Mouse (Mus musculus) urinary bladder, postnatal 25 days (tissue): Measurements from ENCODE around the gene Slc35b1.

Source experiments
- DNase-seq: peaks from one replicate; pipeline ENCODE4 v3.0.0; 2022; ENCODE audit warnings: low spot score

Slc35b1 gene

DNA sequence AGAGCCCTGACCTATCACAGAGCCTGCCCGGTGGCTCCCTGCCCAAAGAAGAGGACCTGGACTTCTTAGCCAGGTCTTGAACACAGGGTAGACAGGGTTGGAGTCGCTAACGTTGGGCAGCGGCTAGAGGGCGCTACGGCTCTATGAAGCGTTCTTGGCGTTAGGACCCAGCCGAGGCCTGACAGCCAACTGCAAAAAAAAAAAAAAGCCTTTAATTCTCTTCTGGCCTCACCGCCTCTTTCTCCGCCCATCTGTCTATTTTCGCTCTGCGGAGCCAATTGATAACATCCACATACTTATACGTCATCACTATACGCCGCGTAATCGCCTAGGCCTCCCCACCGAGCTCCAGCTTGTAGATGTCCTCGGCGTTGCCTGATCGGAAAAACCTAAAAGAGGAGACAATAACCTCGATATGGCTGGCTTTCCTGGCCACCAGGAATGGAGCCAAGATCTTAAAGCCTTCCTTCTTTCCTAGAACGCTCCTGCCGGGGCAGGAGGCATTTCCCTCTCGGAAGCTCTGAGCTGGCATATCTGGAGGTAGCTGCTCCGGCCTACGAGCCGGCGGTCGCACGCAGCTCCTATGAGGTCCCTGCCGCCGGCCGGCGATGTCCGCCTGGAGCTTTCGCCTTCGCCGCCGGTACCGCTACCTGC is at the start of gene Slc35b1:
Slc35b1 (plus strand) TSS at position 374 of the 654 bp plus-strand sequence.
- DNase-seq: peak; percentile 81

DNA sequence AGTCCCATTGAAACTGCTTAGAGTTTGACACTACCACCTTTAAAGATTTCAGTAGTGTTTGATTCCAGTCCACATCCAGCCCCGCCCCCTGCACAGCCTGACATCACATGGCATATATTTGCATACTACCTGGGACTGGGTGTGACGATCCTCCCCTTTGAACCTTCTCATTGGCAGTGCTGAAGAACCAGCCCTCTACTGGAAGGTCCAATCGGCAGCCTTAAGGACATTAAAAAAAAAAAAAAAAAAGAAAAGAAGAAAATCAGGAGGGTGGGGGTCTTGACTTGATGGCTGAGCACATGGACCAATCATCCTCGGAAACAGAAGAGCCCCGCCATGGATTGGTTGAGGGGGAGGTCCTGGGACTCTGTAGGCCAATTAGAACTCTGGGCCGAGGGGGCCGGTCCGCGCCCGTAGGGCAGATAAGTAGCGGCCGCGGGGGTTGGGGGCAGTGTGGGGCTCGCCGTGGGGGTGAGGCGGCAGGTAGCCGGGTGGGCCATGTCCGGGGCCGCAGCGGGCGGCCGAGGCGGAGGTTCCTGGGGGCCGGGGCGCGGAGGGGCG is 47.8 kb upstream of the Slc35b1 start, which contains the start of gene Fam117a:
Fam117a (plus strand) TSS at position 451 of the 561 bp plus-strand sequence.
- DNase-seq: peak; percentile 68

DNA sequence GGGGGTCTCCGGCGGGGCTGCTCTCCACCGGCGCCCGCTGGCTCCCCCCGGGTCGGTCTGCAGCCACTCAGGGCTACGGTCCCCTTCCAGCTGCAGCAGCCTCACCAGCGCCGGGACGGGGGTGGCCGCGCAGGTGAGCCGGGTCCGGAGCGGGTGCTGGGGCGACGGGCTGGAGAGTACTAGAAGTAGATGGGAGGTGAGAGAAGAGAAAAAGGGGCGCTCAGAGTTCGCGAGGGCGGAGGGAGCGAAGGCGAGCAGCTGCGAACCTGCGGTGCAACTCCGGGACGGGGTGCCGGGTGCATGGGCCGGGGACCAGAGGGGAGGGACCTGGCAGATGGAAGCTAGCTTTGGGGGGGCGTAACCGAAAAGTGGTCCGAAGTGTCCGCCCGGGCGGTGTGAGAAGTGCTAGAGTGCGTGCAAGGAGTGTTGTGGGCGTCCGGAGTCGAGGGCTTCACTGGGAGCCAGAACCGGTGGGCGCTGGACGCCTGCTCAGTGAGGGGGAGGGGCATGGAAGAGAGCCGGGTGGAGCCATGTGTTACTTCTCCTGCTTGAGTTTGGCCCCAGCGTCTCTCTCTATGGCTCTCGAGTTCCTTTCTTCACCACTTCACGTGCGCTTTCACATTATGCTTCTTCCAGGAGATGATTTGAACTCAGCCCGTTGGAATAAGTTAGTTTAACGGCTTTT is 47.2 kb upstream of the Slc35b1 start:
- peak; percentile 49 for DNase-seq

DNA sequence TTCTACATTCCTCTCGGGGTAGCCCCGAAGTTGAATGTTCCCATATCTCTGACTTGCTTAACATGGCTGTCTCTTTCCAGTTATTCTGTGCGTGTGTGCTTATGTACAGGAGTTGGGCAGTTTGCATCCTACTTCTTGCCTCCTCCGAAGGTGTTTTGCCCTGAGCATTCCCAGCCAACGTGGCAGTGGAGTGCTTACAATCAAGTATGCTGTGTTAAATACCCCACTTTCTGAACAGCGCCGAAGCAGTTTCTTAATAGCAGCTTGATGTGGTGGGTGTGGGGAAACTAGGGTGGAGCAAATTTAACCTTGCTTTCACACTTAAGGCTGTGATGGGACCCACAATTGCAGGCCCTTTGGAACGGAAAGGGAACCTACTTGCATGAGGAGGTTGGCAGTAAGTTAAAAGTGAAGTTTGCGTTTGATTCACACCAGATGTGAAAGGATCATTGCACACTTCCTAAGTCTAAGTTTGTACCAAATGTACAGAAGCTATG is 46.6 kb upstream of the Slc35b1 start:
- no peak for DNase-seq

DNA sequence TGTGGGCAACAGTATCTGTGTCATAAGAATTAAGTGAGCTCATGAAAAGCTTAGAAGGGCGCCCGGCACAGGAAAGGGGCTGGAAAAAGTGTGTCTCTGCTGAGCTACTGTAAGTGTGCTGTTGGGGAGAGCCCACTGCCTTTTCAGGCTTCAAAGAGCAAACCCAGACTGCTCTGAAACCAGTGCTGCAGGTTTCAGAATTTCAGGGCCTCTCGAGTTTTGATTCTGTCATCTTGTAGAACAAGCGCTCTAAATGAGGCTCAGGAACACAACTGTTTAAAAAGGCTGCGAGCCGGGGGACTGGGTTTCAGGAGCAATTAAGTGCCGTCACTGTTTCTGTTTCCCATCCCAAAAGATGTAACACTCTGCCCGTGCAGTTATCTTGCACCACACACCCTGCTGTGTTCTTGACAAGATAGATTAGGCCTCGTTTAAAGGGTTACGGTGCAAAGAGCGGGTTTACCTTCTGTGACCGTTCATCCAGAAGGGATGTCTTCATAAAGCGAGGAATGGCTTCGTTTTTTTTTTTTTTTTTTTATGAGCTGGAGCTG is 44.9 kb upstream of the Slc35b1 start:
- no peak for DNase-seq

DNA sequence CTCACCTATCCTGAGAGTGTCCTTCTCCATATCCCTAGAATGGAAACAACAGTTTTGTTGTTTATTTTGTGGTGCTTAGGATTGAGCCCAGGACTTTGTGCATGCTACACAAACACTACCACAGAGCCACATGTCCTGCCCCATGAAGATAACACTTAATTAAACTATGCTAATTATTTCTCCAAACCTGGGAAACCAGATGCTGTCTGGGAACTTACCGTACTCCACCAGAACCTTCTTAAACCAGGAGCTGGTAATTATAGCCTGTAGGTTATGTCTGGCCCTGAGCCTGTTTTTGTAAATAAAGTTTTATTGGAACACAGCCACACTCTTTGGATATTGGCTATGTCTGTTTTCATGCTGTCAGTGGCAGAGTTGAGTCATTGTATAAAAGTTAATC is 44.2 kb upstream of the Slc35b1 start:
- DNase-seq: no peak

DNA sequence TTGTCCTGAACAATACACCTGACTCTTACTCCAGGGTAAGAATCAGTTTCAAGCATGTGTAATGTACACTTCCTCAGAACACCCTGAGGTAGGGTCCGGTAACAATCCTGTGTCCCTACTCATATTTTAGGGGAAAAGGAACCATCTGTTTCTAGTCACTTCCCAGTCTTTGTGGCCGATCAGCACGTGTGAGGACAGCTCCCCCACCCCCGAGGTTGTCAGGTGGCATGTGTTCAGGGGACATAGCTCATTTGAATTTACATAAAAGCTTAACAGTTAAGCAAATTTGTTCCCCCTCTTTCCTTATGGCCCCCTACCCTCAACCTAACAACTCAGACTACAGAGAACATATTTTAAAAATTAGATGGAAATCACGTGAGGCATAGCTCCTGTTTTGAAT is 43.8 kb upstream of the Slc35b1 start:
- DNase-seq: no peak

DNA sequence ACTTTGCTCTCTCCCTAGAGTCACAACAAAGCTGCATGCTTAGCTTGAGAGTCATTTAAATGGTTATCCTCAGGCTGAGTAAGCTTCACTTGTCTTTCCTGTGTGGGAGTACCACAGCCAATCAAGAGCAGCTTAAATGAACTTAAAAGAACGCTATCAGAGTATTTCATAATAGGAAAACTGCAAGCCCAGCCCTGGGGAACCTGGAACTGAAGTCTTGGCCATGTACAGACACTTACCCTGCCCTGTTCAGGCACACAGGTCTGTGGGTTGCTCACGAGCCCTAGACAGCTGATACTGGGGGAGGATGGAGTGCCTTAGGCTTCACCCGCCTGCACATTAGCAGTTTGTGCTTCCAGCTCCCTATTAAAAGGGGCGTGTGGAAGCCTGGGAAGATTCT is 41.3 kb upstream of the Slc35b1 start:
- no peak for DNase-seq

DNA sequence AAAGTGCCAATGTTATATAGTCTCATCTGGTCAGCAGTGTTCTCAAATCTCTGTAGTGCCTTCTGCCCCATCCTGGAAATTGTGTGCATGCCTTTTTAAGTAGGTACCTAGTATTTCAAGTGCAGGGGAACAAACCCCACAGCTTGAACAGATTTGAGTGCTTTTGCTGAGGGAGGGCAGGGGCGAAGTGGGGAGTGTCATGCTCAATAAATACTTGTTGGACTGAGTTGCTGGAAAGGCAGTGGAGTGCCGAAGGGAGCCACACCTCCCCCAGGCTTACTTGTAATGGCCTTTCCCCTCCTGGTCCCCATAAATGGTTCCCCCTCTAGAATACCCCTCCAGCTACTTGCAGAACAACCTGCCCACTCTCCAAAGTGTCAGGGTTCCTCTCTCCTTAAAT is 40.3 kb upstream of the Slc35b1 start:
- DNase-seq: no peak

DNA sequence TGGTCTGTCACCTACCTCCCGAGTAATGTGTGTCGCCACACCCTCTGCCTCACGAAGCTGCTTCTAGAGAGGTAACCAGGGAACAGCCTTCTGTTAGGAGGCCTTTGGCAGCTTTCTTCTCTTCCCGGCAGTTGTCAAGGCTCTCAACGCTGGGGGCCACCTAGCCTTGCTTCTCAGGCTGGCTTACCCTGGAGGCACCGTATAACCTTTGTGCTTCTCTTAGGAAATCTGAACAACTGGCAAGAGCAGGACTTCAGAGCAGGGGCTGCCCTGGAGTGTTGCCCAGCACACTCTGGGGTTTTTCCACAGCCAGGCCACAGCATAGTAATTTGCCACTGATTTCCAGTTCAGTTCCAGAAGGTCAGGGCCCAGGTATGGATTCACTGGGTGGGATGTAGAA is 34.2 kb upstream of the Slc35b1 start:
- no peak for DNase-seq

DNA sequence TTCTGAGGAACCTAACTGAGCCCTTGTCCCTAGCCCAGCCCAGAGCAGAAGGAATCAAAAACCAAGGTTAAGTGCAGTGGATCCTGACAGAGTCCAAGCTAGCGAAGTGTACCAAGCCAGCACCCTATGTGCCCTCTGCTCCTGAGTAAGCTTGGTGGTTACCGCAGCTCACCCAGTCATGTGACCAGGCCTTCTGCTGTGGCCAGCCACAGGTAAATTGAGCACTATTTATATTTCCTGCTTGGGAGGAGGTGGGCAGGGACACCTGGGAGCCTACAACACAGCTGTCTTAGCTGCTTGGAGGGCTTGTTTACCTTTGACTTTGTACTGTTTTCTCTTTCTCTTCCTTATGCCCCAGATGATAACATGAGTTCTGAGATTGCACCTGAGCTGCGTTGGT is 33.5 kb upstream of the Slc35b1 start:
- no peak for DNase-seq

DNA sequence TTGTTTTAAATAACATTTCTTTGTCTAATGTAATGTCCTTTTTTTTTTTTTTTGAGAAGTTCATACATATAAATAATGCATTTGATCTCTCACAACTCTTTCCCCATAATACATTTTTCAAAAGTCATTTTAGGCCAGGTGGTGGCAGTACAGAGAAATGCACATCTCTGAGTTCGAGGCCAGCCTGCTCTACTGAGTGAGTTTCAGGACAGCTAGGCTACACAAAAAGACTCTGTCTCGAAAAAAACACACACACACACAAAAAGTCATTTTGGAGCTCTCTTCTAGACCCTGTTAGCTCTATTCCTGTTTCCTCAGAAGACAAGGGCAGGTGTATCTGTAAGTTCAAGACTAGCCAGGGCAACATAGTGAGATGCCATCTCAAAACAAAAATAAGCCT is 31.8 kb upstream of the Slc35b1 start:
- DNase-seq: no peak

DNA sequence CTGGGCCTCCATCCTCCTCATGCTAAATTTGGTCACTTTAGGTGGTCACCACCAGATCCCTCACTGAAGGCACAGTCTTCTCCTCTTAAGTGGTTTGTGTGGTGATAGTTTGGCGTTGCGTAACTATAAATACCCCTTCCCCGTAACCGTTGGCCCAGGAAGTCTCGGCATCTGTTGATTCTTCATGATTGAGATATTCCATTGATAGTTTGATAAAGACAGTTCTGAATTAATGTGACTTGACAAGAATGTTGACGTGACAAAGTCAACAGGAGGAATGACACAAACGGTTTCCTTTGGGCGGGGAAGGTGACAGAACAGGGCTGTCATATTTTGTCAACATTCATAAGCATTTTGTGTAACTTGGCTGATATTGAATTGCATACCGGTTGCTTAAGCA is 31.3 kb upstream of the Slc35b1 start:
- DNase-seq: no peak

DNA sequence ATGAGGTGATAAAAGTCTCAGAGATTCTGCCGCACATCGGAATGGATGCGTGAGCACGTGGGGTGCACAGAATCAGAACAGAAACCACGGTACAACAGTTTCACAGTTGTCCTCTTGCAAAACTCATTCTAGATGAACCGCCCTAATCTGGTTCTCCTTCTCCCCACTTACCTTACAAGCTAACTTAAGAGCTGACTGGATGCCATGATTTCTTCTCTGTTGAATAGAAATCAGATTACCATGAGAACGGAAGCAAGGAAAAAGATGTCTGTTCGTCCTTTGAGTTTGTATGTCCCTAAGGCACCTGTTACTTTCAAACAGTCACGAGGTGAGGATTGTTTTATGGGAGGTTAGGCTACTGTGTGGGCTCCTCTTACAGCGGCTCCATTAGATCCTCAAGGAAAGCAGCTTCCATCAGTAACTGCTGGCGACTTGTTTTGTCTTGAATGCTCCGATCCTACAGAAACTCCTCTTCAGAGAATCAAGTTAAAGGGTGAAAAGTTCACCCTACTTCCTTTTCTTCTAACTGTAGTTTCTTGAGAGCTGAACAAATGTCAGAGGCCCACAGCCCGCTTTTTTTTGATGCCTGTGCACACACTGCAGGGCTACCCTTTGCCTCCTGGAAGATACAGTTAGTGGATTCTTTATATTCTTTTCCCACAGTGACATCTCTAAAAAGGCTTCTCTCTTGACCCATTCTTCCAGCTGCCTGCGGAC is 30.1 kb upstream of the Slc35b1 start:
- no peak for DNase-seq

DNA sequence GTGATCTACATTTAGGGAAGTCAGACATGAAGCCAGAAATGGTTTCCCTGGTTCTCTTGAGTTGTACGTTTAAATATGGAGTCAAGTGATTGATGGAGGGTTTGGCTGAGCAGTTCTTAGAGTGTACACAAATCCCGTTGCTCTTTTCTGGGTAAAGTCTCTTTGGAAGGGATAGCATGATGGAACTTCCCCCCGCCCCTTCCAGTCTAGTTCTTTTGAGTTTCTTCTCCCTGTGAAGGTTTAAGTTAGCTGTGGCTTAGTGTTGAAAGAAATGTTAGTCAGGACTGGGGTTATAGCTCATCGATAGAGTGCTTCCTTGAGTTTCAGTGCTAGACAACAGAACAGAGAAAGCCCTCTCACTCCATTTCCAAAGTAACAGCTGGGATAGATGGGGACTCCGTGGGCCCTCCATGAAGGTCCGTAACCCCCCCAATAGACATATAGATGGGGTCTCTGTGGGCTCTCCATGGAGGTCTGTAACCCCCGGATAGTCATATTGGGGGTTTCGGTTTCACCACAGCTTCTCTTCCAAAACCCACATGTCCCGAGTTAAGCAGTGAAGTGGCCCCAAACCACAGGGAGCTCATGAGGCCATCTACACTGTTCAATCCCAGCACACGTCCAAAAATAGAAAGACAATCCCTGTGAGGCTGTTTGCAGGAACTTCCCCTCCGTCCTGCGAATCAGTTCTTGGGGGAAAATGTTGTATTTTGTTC is 29.4 kb upstream of the Slc35b1 start:
- no peak for DNase-seq

DNA sequence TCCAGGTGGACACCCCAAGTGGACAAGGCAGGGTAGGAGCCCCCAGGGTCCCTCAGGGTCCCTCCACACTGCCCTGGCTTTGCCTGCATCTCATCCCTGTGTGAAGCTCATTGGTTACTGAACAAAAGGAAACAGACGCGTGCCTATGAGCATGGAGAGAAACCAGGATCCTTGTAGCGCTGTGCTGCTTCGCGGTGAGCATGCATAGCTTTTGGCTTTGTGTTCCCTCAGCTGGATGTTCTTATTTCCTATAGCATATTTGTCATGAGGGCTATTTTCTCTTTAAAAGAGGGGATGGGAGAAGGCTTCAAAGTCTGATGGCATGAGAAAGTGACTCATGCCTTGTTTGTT is 28.9 kb upstream of the Slc35b1 start:
- DNase-seq: no peak

DNA sequence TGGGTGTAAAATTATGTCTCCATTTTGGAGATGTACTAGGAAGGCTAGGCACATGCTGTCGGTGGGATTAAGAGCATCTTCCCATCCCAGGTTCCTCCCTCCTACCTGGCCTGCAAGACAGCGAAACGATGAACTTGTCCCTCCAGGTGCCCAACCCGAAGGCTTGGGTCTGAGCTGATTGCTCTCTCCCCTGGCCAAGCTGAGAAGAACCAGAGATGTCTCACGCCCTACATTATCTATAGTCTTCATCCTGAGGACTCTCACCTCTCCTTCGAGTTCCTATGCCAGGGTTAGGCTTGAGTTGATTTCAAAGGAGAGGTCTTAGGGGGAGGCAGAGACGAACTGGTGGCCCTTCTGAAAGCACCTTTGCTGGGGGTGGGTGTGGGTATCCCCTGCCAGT is 28.5 kb upstream of the Slc35b1 start:
- no peak for DNase-seq

DNA sequence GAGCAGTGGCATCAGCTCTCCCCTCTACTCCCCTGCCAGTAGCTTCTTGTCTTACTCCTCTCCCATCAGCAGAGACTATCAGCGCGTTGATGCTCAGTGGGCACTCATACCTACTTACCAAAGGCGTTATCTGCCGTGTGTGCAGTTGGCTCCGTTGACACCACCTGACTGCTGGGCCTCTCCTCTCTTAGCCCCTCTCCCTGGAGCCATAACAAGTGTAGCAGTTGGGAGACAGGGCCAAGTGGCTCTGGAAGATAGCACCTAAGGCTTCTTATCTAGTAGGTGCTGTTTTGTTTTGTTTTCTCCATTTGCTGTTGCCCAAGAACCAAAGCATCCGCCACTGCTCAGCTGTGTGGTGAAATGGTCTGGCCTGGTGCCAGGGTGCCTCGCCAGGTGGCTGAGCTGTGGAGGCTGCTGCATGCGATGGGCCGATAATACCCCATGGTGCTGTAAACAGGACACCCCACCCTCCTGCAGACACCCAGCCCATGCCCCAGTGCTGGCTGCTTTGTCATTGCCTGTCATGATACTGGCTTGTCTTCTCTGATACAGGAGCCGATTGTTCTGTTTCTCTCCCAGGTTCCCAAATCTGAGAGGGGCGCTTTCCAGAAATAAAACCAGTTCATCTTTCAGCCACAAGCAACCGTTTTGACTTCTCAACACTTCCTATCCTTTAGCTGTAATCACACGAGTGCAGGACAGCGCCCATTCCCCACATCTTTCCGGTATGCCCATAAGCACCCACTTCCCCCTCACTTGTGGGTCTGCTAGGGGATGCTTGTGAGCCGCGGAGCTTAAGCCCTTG is 27.8 kb upstream of the Slc35b1 start:
- DNase-seq: peak; percentile 48

DNA sequence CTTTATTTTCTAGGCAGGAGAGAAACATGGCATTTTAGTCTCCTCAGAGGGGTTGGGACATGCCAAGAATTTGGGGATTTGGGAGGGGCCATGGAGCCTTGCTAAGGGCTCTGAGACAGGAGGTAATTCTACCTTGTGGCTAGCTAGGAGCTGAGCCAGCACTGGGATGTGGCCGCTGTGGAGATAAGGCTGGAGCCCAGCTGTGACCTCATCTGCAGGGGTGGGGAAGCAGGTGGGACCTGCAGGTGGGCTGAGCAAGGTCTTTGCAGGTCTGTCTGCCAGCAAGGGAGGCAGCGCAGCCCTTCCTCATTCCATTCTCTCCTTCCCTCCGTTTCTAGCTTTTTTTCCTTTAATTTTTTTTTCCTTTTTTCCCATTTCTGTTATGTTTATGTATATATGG is 26.2 kb upstream of the Slc35b1 start:
- DNase-seq: no peak

DNA sequence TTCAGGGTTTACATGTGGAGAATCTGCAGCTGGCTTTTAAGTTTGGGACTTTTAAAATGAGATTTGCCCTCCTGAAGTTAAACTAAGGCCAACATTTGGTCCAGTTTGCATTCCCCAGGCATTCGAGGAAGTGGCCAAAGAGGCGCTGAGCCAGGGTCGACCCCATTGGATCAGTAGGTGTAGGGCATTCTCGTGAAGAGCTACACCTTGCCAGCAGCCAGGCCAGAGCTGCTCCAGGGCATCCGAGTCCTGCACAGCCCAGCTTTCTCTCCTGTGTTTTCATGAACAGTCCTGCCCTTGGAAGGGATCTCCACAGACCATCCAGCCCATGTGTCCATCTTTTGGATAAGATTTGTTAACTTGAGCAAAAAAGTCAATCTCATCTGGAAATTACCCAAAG is 20.1 kb upstream of the Slc35b1 start:
- no peak for DNase-seq

DNA sequence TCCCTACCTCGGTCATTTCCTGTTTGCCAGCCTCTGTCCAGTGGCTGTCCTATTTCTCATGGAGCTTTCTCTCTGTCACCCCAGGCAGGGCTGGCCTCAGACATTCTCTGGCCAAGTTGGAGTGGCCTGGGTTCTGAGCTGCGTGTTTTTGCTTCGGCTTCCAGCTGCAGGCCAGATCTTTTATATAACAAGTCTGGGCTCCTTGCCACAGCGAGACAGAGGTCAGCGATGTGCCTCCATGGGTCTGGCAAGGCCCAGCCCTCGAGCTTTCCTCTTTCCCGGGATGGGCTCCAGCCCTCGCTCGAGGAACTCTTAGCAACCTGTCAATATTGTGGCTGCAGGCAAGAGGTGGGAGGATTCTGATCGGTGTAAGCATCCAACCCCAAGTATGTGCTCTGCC is 18.9 kb upstream of the Slc35b1 start:
- DNase-seq: peak; percentile 56
